Mouse (Mus musculus): Measurements from ENCODE around the gene Fcgr3.

Fcgr3 gene

GRCm38 (mm10) chr1:171064491-171065242 is at the start of gene Fcgr3:
Gene Fcgr3, minus strand, starts transcription at chr1:171064935.
- DNase-seq (ENCODE audit: extremely low read depth, insufficient read length, low spot score), result peak; percentile 43

GRCm38 (mm10) chr1:171113873-171114299 is 49.2 kb upstream of the Fcgr3 start, which contains the start of gene Cfap126:
Gene Cfap126, plus strand, starts transcription at chr1:171113918.
- peak; percentile 95 for DNase-seq (ENCODE audit: extremely low read depth, insufficient read length, low spot score)

- no peak for DNase-seq (ENCODE audit: extremely low read depth, insufficient read length, low spot score)
Measured at GRCm38 (mm10) chr1:171112986-171113385, 48.3 kb upstream of the Fcgr3 start.

GRCm38 (mm10) chr1:171111781-171112575 is 47.2 kb upstream of the Fcgr3 start:
- no peak for DNase-seq (ENCODE audit: extremely low read depth, insufficient read length, low spot score)

- DNase-seq (ENCODE audit: extremely low read depth, insufficient read length, low spot score), result peak; percentile 90
Measured at GRCm38 (mm10) chr1:171111020-171111780, 46.5 kb upstream of the Fcgr3 start.

- DNase-seq (ENCODE audit: extremely low read depth, insufficient read length, low spot score), result no peak
Measured at GRCm38 (mm10) chr1:171110659-171111019, 45.9 kb upstream of the Fcgr3 start.

- no peak for DNase-seq (ENCODE audit: extremely low read depth, insufficient read length, low spot score)
Measured at GRCm38 (mm10) chr1:171109620-171110019, 44.9 kb upstream of the Fcgr3 start.

- no peak for DNase-seq (ENCODE audit: extremely low read depth, insufficient read length, low spot score)
Measured at GRCm38 (mm10) chr1:171105226-171105625, 40.5 kb upstream of the Fcgr3 start.

GRCm38 (mm10) chr1:171103179-171103840 is 38.6 kb upstream of the Fcgr3 start:
- no peak for DNase-seq (ENCODE audit: extremely low read depth, insufficient read length, low spot score)

GRCm38 (mm10) chr1:171102547-171103177 is 37.9 kb upstream of the Fcgr3 start:
- DNase-seq (ENCODE audit: extremely low read depth, insufficient read length, low spot score), result peak; percentile 89

- DNase-seq (ENCODE audit: extremely low read depth, insufficient read length, low spot score), result peak; percentile 93
Measured at GRCm38 (mm10) chr1:171101733-171102546, 37.2 kb upstream of the Fcgr3 start.

GRCm38 (mm10) chr1:171101033-171101432 is 36.3 kb upstream of the Fcgr3 start:
- DNase-seq (ENCODE audit: extremely low read depth, insufficient read length, low spot score), result no peak

- no peak for DNase-seq (ENCODE audit: extremely low read depth, insufficient read length, low spot score)
Measured at GRCm38 (mm10) chr1:171097612-171098011, 32.9 kb upstream of the Fcgr3 start.

GRCm38 (mm10) chr1:171097136-171097535 is 32.4 kb upstream of the Fcgr3 start:
- DNase-seq (ENCODE audit: extremely low read depth, insufficient read length, low spot score), result no peak

- DNase-seq (ENCODE audit: extremely low read depth, insufficient read length, low spot score), result no peak
Measured at GRCm38 (mm10) chr1:171096110-171096964, 31.6 kb upstream of the Fcgr3 start.

- DNase-seq (ENCODE audit: extremely low read depth, insufficient read length, low spot score), result peak; percentile 42
Measured at GRCm38 (mm10) chr1:171094424-171094823, 29.7 kb upstream of the Fcgr3 start.

GRCm38 (mm10) chr1:171090761-171091160 is 26.0 kb upstream of the Fcgr3 start:
- no peak for DNase-seq (ENCODE audit: extremely low read depth, insufficient read length, low spot score)

- no peak for DNase-seq (ENCODE audit: extremely low read depth, insufficient read length, low spot score)
Measured at GRCm38 (mm10) chr1:171089891-171090290, 25.2 kb upstream of the Fcgr3 start.
